Mouse (Mus musculus) ES-E14 (cell line): Measurements from ENCODE around the gene Gm10719.
"Not testable (repeated sequence)": the region's sequence is repeated elsewhere in the genome, so short reads cannot be mapped to it uniquely, and the experiment has no call there.

ENCODE experiments used
- HCFC1 ChIP-seq: IDR thresholded peaks from 2 replicates; pipeline ENCODE4 v1.6.1; 2012; ENCODE audit warnings: low read length, inconsistent platforms, borderline replicate concordance; ENCODE audit not compliant: insufficient read depth
- MAFK ChIP-seq: IDR thresholded peaks from 2 replicates; pipeline ENCODE4 v1.6.1; 2014; ENCODE audit warnings: mild to moderate bottlenecking, low read depth, low read length, inconsistent platforms; ENCODE audit not compliant: insufficient read depth
- ZC3H11A ChIP-seq: IDR thresholded peaks from 2 replicates; pipeline ENCODE4 v1.6.1; 2012; ENCODE audit warnings: low read depth, mild to moderate bottlenecking, inconsistent platforms, low read length, borderline replicate concordance

DNA sequence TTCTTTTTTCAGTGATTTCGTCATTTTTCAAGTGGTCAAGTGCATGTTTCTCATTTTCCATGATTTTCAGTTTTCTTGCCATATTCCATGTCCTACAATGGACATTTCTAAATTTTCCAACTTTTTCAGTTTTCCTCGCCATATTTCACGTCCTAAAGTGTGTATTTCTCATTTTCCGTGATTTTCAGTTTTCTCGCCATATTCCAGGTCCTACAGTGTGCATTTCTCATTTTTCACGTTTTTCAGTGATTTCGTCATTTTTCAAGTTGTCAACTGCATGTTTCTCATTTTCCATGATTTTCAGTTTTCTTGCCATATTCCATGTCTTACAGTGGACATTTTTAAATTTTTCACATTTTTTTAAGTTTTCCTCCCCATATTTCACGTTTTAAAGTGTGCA lies 10.6 kb upstream of the Gm10719 start:
- TF ChIP-seq ZC3H11A, HCFC1, MAFK: not testable (repeated sequence)
